Mouse (Mus musculus) R1 (cell line): Measurements from ENCODE around the gene Gprc6a.
A peak's percentile ranks its signal among the peaks of the same experiment; 100 is the strongest.

Experiments used
- DNase-seq: peaks from one replicate; pipeline ENCODE4 v3.0.0-alpha.2; 2018; ENCODE audit warnings: low read depth, low spot score

Gprc6a gene

GRCm38 (mm10) chr10:51631411-51632136 is at the start of gene Gprc6a:
TSS of gene Gprc6a (minus strand) at chr10:51631461.
- DNase-seq = no peak

GRCm38 (mm10) chr10:51678251-51678639 is 47.0 kb upstream of the Gprc6a start:
- peak; percentile 37 for DNase-seq

- DNase-seq = peak; percentile 49
Measured at GRCm38 (mm10) chr10:51677548-51678250, 46.4 kb upstream of the Gprc6a start, which contains the start of gene Rfx6. TSS of gene Rfx6 (plus strand) at chr10:51677756.

GRCm38 (mm10) chr10:51672082-51672779 is 41.0 kb upstream of the Gprc6a start:
- no peak for DNase-seq

- DNase-seq = no peak
Measured at GRCm38 (mm10) chr10:51671583-51671982, 40.3 kb upstream of the Gprc6a start.

GRCm38 (mm10) chr10:51669334-51669733 is 38.1 kb upstream of the Gprc6a start:
- peak; percentile 15 for DNase-seq

- DNase-seq = no peak
Measured at GRCm38 (mm10) chr10:51657324-51657723, 26.1 kb upstream of the Gprc6a start.

- DNase-seq = no peak
Measured at GRCm38 (mm10) chr10:51649506-51650221, 18.4 kb upstream of the Gprc6a start.

GRCm38 (mm10) chr10:51621193-51621592 is 10.1 kb downstream of the Gprc6a start:
- DNase-seq = no peak

- peak; percentile 8 for DNase-seq
Measured at GRCm38 (mm10) chr10:51620126-51620525, 11.1 kb downstream of the Gprc6a start.

GRCm38 (mm10) chr10:51618538-51618937 is 12.7 kb downstream of the Gprc6a start:
- DNase-seq = no peak

- DNase-seq = peak; percentile 89
Measured at GRCm38 (mm10) chr10:51614826-51615590, 16.3 kb downstream of the Gprc6a start.

- DNase-seq = no peak
Measured at GRCm38 (mm10) chr10:51613421-51613820, 17.8 kb downstream of the Gprc6a start.

GRCm38 (mm10) chr10:51611969-51612682 is 19.1 kb downstream of the Gprc6a start:
- DNase-seq = peak; percentile 23

- no peak for DNase-seq
Measured at GRCm38 (mm10) chr10:51609741-51610425, 21.4 kb downstream of the Gprc6a start.

GRCm38 (mm10) chr10:51596928-51597635 is 34.2 kb downstream of the Gprc6a start:
- no peak for DNase-seq

GRCm38 (mm10) chr10:51595001-51595931 is 36.0 kb downstream of the Gprc6a start:
- peak; percentile 73 for DNase-seq

GRCm38 (mm10) chr10:51591574-51591973 is 39.7 kb downstream of the Gprc6a start:
- no peak for DNase-seq
